Mouse (Mus musculus) liver, adult 2 months (tissue): Measurements from ENCODE around the gene Fmnl3.

ENCODE experiments used
- CTCF ChIP-seq: fragments of 200-500 bp; IDR thresholded peaks from 2 replicates; pipeline ENCODE4 v1.5.1; 2011; ENCODE audit warnings: low read depth, low read length, control low read depth
- POLR2A ChIP-seq: fragments of 200-500 bp; IDR thresholded peaks from 2 replicates; pipeline ENCODE4 v1.6.1; 2011; ENCODE audit warnings: low read length, control low read depth; ENCODE audit not compliant: insufficient read depth; ENCODE audit errors: extremely low read depth

GRCm38 (mm10) chr15:99384071-99384470 lies 13.8 kb upstream of the Fmnl3 start:
- no peak for TF ChIP-seq POLR2A
- TF ChIP-seq CTCF, result no peak
